Mouse (Mus musculus) neural tube, embryonic 12.5 days (tissue): ENCODE measurements around the gene Tgoln1. TPM values are rescaled to one million over a fixed set of nuclear protein-coding genes. Genes with fewer than 3 reads are reported as not detected.
A peak's percentile ranks its signal among the peaks of the same experiment; 100 is the strongest.

Experiments used
- ATAC-seq: fragments of 200-750 bp; cut with Nextera tagmentation; 2 replicates; pipeline ENCODE4 v1.8.0; 2017; ENCODE audit warnings: low read depth, mild to moderate bottlenecking, moderate TSS enrichment, moderate library complexity; ENCODE audit not compliant: low FRiP score
- H3K27ac ChIP-seq: fragments of 300-500 bp; sonication (generic); 2 replicates; pipeline ENCODE4 v1.5.1; 2016
- H3K27me3 ChIP-seq: fragments of 300-500 bp; sonication (generic); replicated peaks from 2 replicates; pipeline ENCODE4 v1.6.1; 2016; ENCODE audit warnings: mild to moderate bottlenecking
- H3K36me3 ChIP-seq: fragments of 300-500 bp; sonication (generic); 2 replicates; pipeline ENCODE4 v1.6.1; 2016; ENCODE audit warnings: mild to moderate bottlenecking
- H3K4me1 ChIP-seq: fragments of 300-500 bp; sonication (generic); 2 replicates; pipeline ENCODE4 v1.6.1; 2016
- H3K4me2 ChIP-seq: fragments of 300-500 bp; sonication (generic); replicated peaks from 2 replicates; pipeline ENCODE4 v1.6.1; 2016; ENCODE audit warnings: mild to moderate bottlenecking
- H3K4me3 ChIP-seq: fragments of 300-500 bp; sonication (generic); 2 replicates; pipeline ENCODE4 v1.5.1; 2016
- H3K9ac ChIP-seq: fragments of 300-500 bp; sonication (generic); 2 replicates; pipeline ENCODE4 v1.6.1; 2016; ENCODE audit warnings: mild to moderate bottlenecking
- H3K9me3 ChIP-seq: fragments of 300-500 bp; sonication (generic); 2 replicates; pipeline ENCODE4 v1.6.1; 2016; ENCODE audit warnings: mild to moderate bottlenecking
- WGBS: fragments of 180-500 bp; shearing (Covaris S2); methylation state at CpG from one replicate; pipeline ENCODE4 v1.1.7; 2016; 5-methylcytosine and 5-hydroxymethylcytosine counted together
- polyA plus RNA-seq: library from polyadenylated mRNA; unstranded; fragments of >200 nt; fragmentation: Nextera tagmentation; extraction: Ambion mirVana; gene quantifications from 2 replicates; pipeline ENCODE4 v1.2.1, GENCODE M21; 2016

Tgoln1 gene
- polyA plus RNA-seq, 1 experiment from 2014 or later: 36.7 TPM

GRCm38 (mm10) chr6:72647383-72647820, 30.6 kb upstream of the Tgoln1 start:
- WGBS: 66% methylated on average over 10 of the region's 10 CpGs
- H3K9ac ChIP-seq: no peak overlapping the region
- H3K27ac ChIP-seq: no peak overlapping the region
- H3K36me3 ChIP-seq: no peaks in the 10 kb centered on the region
- H3K27me3 ChIP-seq: no peaks in the 10 kb centered on the region
- H3K9me3 ChIP-seq: no peaks in the 10 kb centered on the region
- ATAC-seq: peak; percentile 54
- H3K4me2 ChIP-seq: no peak overlapping the region
- no peak overlapping the region for H3K4me3 ChIP-seq
- no peaks in the 10 kb centered on the region for H3K4me1 ChIP-seq

GRCm38 (mm10) chr6:72645364-72645763, 28.6 kb upstream of the Tgoln1 start:
- no peak for ATAC-seq
- no peak overlapping the region for H3K9ac ChIP-seq
- WGBS: 75% methylated on average over 7 of the region's 7 CpGs
- no peak overlapping the region for H3K27ac ChIP-seq
- no peaks in the 10 kb centered on the region for H3K9me3 ChIP-seq
- H3K4me3 ChIP-seq: no peak overlapping the region
- no peaks in the 10 kb centered on the region for H3K4me1 ChIP-seq
- H3K27me3 ChIP-seq: no peaks in the 10 kb centered on the region
- H3K36me3 ChIP-seq: no peaks in the 10 kb centered on the region
- no peak overlapping the region for H3K4me2 ChIP-seq

- H3K4me2 ChIP-seq: no peak overlapping the region
- no peak overlapping the region for H3K27ac ChIP-seq
- H3K9me3 ChIP-seq: no peaks in the 10 kb centered on the region
- no peaks in the 10 kb centered on the region for H3K27me3 ChIP-seq
- no peaks in the 10 kb centered on the region for H3K36me3 ChIP-seq
- 81% methylated on average over 4 of the region's 4 CpGs for WGBS
- H3K9ac ChIP-seq: no peak overlapping the region
- H3K4me1 ChIP-seq: no peaks in the 10 kb centered on the region
- no peak overlapping the region for H3K4me3 ChIP-seq
- ATAC-seq: no peak
Observed at GRCm38 (mm10) chr6:72644576-72644975, 27.8 kb upstream of the Tgoln1 start.

GRCm38 (mm10) chr6:72641218-72641954, 24.6 kb upstream of the Tgoln1 start:
- H3K36me3 ChIP-seq: no peaks in the 10 kb centered on the region
- no peaks in the 10 kb centered on the region for H3K27me3 ChIP-seq
- no peak for ATAC-seq
- no peak overlapping the region for H3K9ac ChIP-seq
- no peak overlapping the region for H3K4me3 ChIP-seq
- no peak overlapping the region for H3K4me2 ChIP-seq
- H3K27ac ChIP-seq: no peak overlapping the region
- 84% methylated on average over 18 of the region's 18 CpGs for WGBS
- no peaks in the 10 kb centered on the region for H3K9me3 ChIP-seq
- no peaks in the 10 kb centered on the region for H3K4me1 ChIP-seq

- Histone ChIP-seq H3K4me3 (no peak overlapping the region), H3K4me2 (no peak overlapping the region), H3K9me3 (no peaks in the 10 kb centered on the region), H3K36me3 (no peaks in the 10 kb centered on the region), H3K27me3 (no peaks in the 10 kb centered on the region), H3K4me1 (no peaks in the 10 kb centered on the region), H3K27ac (no peak overlapping the region), H3K9ac (no peak overlapping the region)
- 87% methylated on average over 3 of the region's 3 CpGs for WGBS
- no peak for ATAC-seq
Observed at GRCm38 (mm10) chr6:72636940-72637339, 20.1 kb upstream of the Tgoln1 start.

GRCm38 (mm10) chr6:72635760-72636431, 19.1 kb upstream of the Tgoln1 start:
- Histone ChIP-seq H3K9me3 (no peaks in the 10 kb centered on the region), H3K4me1 (no peaks in the 10 kb centered on the region), H3K4me2 (no peak overlapping the region), H3K27ac (no peak overlapping the region), H3K36me3 (peaks cover 2% of the 10 kb centered on the region), H3K27me3 (no peaks in the 10 kb centered on the region), H3K9ac (no peak overlapping the region), H3K4me3 (no peak overlapping the region)
- WGBS: 51% methylated on average over 12 of the region's 12 CpGs
- ATAC-seq: peak; percentile 78; the same call in 1 of the 2 replicates

- Histone ChIP-seq H3K4me3 (no peak overlapping the region), H3K27ac (no peak overlapping the region), H3K4me1 (no peaks in the 10 kb centered on the region), H3K4me2 (no peak overlapping the region), H3K9ac (no peak overlapping the region), H3K9me3 (no peaks in the 10 kb centered on the region), H3K27me3 (no peaks in the 10 kb centered on the region), H3K36me3 (peaks cover 11% of the 10 kb centered on the region)
- ATAC-seq: no peak
- WGBS: 84% methylated on average over 10 of the region's 10 CpGs
Observed at GRCm38 (mm10) chr6:72634311-72634710, 17.5 kb upstream of the Tgoln1 start.

GRCm38 (mm10) chr6:72631700-72632099, 14.9 kb upstream of the Tgoln1 start:
- no peak for ATAC-seq
- H3K27ac ChIP-seq: no peak overlapping the region
- H3K4me1 ChIP-seq: no peaks in the 10 kb centered on the region
- H3K4me2 ChIP-seq: no peak overlapping the region
- H3K27me3 ChIP-seq: no peaks in the 10 kb centered on the region
- WGBS: 69% methylated on average over 6 of the region's 6 CpGs
- no peaks in the 10 kb centered on the region for H3K9me3 ChIP-seq
- no peak overlapping the region for H3K9ac ChIP-seq
- H3K36me3 ChIP-seq: peaks cover 18% of the 10 kb centered on the region
- no peak overlapping the region for H3K4me3 ChIP-seq

GRCm38 (mm10) chr6:72630961-72631360, 14.2 kb upstream of the Tgoln1 start:
- H3K27me3 ChIP-seq: no peaks in the 10 kb centered on the region
- H3K27ac ChIP-seq: no peak overlapping the region
- H3K9me3 ChIP-seq: no peaks in the 10 kb centered on the region
- ATAC-seq: no peak
- H3K9ac ChIP-seq: no peak overlapping the region
- no peak overlapping the region for H3K4me3 ChIP-seq
- H3K36me3 ChIP-seq: peaks cover 18% of the 10 kb centered on the region
- H3K4me2 ChIP-seq: no peak overlapping the region
- 89% methylated on average over 14 of the region's 14 CpGs for WGBS
- H3K4me1 ChIP-seq: no peaks in the 10 kb centered on the region

GRCm38 (mm10) chr6:72630370-72630769, 13.6 kb upstream of the Tgoln1 start:
- ATAC-seq: no peak

GRCm38 (mm10) chr6:72627276-72627675, 10.5 kb upstream of the Tgoln1 start:
- no peak for ATAC-seq
- Histone ChIP-seq H3K4me3 (no peak overlapping the region), H3K9me3 (no peaks in the 10 kb centered on the region), H3K9ac (no peak overlapping the region), H3K4me1 (no peaks in the 10 kb centered on the region), H3K4me2 (no peak overlapping the region), H3K27me3 (no peaks in the 10 kb centered on the region), H3K27ac (no peak overlapping the region), H3K36me3 (peaks cover 18% of the 10 kb centered on the region)
- WGBS: 90% methylated on average over 16 of the region's 16 CpGs

More at GRCm38 (mm10) chr6:72630370-72630769, 13.6 kb upstream of the Tgoln1 start:
- Histone ChIP-seq H3K4me1 (no peaks in the 10 kb centered on the region), H3K9me3 (no peaks in the 10 kb centered on the region), H3K27ac (no peak overlapping the region), H3K27me3 (no peaks in the 10 kb centered on the region), H3K36me3 (peaks cover 18% of the 10 kb centered on the region), H3K4me2 (no peak overlapping the region), H3K4me3 (no peak overlapping the region), H3K9ac (no peak overlapping the region)
- WGBS: 94% methylated on average over 2 of the region's 2 CpGs

- ATAC-seq: no peak
- 78% methylated on average over 7 of the region's 7 CpGs for WGBS
- H3K27ac ChIP-seq: no peak overlapping the region
- H3K27me3 ChIP-seq: no peaks in the 10 kb centered on the region
- H3K4me1 ChIP-seq: no peaks in the 10 kb centered on the region
- peaks cover 18% of the 10 kb centered on the region for H3K36me3 ChIP-seq
- no peak overlapping the region for H3K9ac ChIP-seq
- no peak overlapping the region for H3K4me2 ChIP-seq
- H3K4me3 ChIP-seq: no peak overlapping the region
- H3K9me3 ChIP-seq: no peaks in the 10 kb centered on the region
Observed at GRCm38 (mm10) chr6:72626391-72626790, 9.6 kb upstream of the Tgoln1 start.
